Mouse (Mus musculus) kidney, adult 10 weeks (tissue): ENCODE results near the gene Lbhd1. TPM values are rescaled to one million over a fixed set of nuclear protein-coding genes. Genes with fewer than 3 reads are reported as not detected.

Experiments used
- polyA plus RNA-seq: library from polyadenylated mRNA; stranded (reverse); fragments of 350-450 nt; fragmentation: Illumina TruSeq; extraction: RNeasy Lipid Tissue Mini Kit (QIAGEN cat#74804); gene quantifications from one replicate; pipeline ENCODE4 v1.2.3, GENCODE M21; 2014; ENCODE audit warnings: low read depth, low replicate concordance

Gene Lbhd1
- polyA plus RNA-seq = 56.4 TPM

DNA sequence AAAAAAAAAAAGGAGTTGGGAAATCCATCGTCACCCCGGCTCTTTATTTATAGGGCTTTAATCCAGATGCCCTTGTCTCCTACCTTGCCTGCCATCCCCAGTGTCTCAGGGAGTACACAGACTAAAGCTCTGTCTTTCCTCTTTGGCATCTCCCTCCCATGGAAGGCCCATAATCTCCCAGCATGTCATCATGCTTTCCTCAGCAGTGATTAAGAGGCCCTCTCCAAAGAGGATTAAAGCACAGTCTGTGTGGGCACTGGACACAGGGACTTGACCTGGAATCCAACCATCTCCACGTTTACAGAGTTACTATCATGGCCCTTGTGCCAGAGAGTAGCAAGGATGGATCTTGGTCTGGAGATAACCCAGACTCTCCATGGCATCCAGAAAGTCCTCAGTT, at the start of gene Lbhd1, which contains the start of gene Gm49403:
TSS of gene Lbhd1 (plus strand) at position 117 of the 400 bp plus-strand sequence.
TSS of gene Gm49403 (plus strand) at position 315 of the 400 bp plus-strand sequence.

GRCm38 (mm10) chr19:8837251-8837791, 46.2 kb upstream of the Lbhd1 start, which contains the start of gene Bscl2:
Gene Bscl2 (plus strand): TSS chr19:8837467.

DNA sequence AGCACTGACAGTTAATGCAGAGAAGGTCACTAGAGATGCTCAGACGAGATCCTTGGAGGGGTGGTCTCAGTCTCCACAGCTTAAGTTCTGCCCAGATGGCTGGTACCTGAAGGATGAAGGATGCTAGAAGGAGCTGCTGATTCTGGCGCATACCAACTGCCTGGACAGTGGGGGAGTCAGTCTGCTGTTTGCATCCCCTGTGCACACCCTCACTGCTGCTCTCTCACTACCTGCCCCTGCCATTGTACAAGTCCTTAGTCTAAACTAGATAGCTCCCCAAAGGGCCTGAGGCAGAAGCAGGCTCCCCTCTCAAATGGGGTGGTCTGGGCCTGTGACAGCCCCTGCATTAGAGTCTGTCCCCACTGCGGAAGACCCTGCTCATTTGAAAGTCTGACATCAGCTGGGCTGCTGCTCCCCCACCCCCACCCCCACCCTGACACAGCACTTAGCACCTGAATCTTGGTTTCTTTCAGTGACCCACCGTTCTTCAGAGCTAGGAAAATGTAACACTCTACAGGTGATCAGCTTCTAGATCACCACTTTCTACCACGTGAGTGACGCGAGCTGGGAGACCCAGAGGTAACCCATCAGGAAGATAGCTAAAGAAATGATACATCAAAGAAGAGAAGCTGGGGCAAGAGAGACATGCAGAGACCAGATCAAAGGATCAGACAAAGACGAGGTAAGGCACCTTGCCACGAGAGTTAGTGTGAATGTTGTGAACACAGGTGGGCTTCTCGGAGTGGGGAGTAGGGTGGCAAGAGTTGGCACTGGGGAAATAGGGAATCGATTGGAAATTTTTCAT, 44.2 kb upstream of the Lbhd1 start, which contains the start of gene Gng3:
TSS of gene Gng3 (minus strand) at position 92 of the 805 bp plus-strand sequence.

GRCm38 (mm10) chr19:8850402-8850901, 33.1 kb upstream of the Lbhd1 start, which contains the start of gene Lrrn4cl:
Gene Lrrn4cl (plus strand): TSS chr19:8850768.

DNA sequence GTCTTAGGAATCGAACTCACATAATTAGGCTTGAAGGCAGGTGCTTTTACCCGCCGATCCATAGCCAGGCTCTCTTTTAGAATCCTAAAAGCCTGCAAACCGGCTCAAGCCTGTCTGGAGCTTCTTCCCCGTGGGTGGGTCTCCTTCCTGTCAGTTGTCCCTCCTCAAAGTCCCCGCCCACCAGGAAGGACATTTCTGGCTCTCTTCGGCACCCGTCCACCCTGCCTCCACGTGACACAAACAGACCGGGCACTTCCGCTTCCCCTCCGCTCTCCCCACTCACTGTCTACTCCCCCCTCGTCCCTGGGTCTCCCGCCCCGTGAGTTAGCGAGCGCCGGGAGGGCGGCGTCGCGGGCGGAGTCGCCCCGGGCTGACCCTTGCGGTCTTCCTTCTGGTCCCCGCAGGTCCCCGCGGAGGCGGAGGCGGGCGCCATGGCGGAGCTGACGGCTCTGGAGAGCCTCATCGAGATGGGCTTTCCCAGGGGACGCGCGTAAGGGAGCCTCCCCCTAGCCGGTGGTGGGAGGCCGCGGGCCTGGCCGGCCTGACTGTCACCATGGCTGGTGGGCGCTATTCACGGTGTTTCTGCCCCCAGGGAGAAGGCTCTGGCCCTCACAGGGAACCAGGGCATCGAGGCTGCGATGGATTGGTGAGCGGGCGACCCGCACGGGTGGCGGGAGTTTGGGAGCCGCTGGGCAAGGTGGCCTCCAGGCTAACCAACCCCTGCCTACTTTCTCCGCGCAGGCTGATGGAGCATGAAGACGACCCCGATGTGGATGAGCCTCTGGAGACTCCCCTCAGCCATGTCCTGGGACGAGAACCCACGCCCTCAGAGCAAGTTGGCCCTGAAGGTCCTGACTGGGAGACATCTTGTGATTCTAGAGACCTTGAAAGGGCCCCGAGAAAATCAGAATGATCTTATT, 12.0 kb upstream of the Lbhd1 start, which contains the start of gene Ubxn1:
TSS of gene Ubxn1 (plus strand) at position 230 of the 920 bp plus-strand sequence.

GRCm38 (mm10) chr19:8880311-8881033, 3.1 kb upstream of the Lbhd1 start, which contains the start of gene Uqcc3:
Gene Uqcc3 (minus strand): TSS chr19:8880923.

DNA sequence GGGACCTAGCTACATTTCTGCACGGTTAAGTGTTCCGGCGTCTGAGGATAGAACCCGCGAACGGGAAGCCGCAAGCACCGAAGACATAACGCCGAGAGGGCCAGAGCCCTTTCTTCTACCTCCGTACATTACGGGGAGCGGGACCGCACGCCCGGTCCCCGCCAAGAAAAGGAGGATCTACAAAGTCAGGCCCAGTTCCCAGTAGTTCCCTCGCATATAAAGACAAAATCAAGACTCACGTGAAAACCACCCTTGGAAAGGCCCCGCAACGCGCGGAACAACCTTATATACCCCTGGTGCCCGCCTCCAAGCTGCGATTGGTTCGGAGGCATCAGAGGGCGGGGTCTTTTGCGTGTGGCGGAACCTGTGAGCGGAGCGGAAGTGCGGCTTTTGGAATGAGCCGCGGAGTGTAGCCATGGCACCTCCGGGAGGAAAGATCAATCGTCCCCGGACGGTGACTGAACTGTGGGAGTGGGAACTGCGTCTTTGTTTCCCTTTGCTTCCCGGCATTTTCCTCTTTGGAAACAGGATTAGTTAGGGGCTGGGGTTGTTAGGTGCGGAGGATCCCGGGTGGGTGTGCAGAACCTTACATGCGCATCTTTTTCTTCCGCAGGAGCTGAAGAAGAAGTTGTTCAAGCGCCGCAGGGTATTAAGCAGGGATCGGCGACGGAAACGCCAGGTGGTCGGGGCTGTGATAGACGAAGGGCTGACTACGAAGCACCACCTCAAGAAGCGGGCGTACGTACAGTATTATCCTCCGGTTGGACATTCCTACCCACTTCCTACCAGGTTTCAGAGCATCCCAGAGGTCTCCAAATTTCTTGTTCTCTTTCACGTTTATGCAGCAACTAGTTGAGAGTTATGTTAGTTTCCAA, 5.2 kb downstream of the Lbhd1 start, which contains the start of the genes 1810009A15Rik and Gm49416:
TSS of gene 1810009A15Rik (plus strand) at position 343 of the 875 bp plus-strand sequence.
TSS of gene Gm49416 (plus strand) at position 416 of the 875 bp plus-strand sequence.

GRCm38 (mm10) chr19:8892829-8893766, 9.6 kb downstream of the Lbhd1 start, which contains the start of gene Ints5:
Gene Ints5 (plus strand): TSS chr19:8893005.

DNA sequence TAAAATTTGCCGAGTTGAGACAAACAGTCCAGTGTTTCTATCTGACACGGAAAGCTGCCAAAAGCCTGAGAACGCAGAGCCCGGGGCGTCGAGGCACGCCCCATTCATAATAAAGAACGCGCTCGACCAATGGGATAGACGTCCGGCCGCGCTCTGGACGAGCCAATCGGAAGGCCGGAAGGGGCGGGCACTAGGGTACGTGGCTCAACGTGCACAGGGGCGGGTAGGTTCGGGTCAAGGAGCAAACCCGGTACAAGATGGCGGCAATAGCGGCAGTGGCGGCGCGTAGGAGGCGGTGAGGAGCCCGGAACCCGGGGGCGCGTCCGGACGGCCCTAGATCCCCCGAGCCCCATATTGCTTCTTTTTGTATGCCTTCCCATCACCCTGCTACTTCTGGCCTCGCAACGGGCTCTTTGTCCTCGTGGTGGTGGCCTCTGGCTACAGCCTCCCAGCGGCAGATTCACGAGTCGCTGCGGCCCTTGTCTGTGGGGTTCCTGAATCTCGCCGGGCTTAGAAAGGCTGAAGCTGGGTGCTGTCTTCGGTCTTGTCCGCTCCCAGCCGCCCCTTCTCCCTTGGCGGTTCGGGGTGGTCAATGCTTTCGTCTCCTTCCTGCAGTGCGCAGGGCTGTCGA, 14.4 kb downstream of the Lbhd1 start, which contains the start of gene Ganab:
TSS of gene Ganab (plus strand) at position 207 of the 631 bp plus-strand sequence.

DNA sequence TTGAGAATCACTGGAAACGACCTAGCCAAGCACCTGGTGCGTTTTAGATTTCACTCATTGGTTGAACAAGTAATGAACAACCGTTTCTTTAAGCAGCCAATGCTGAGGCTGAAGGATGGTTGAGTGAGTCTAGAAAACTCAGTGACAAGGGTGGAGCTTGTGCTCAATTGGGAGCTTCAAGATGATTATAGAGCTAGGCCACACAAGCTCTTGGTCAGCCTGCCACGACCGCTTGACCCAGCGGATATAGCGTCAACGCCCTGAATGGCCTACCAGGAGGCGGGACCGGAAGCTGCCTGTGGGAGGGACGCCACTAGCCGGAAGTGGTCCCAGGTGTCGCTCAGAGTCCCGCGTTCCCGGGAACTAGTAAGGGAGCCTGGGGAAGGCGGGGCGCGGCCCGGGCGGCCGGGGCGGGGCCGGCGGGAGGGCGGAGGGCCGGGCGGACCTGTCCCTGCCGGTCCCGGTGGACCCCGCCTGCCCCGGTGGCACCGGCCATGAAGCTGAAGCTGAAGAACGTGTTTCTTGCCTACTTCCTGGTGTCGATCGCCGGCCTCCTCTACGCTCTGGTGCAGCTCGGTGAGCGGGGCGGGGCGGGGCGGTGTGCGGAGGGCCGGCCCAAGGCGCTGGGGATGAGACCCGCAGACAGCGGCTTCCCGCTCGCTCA, 36.7 kb downstream of the Lbhd1 start, which contains the start of gene B3gat3:
TSS of gene B3gat3 (plus strand) at position 302 of the 664 bp plus-strand sequence.

GRCm38 (mm10) chr19:8929224-8930088, 45.9 kb downstream of the Lbhd1 start, which contains the start of the genes Rom1 and Eml3:
Gene Rom1 (minus strand): TSS chr19:8929356.
Gene Eml3 (plus strand): TSS chr19:8929552.

DNA sequence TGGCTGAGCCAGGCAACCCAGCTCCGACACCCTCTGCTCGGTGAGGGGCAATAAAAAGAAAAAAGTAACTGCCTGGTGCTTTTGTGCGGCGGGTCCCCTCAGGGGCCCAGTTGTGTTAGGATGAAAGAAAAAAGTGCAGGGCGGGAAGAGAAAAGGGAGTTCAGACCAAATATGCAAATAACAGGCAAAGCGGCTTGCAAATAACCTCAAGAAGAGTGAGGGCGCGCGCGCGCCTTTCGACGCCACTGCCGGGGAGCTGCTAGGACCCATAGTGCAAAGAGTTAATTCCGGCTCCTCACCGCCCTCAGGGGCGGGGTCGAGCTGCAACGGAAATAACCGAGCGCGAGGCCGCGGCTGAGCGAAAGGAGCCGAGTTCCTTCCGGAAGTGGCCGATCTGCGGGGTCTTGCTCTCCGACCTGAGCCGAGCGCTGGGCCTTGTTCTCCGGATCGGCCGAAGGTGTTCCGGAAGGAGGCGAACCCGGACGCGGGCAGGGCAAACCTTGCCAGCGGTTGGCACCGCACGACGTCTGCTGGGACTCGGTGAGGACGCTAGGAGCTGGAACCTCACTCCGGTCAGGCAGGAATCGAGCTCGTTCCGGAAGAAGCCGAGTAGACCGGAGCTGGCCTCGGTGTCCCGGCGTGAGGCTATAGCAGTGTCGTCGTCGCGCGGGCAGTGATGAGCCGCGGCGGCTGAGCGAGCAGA, 58.1 kb downstream of the Lbhd1 start, which contains the start of gene Mta2:
TSS of gene Mta2 (plus strand) at position 361 of the 703 bp plus-strand sequence.

